In the genomic region with DNA sequence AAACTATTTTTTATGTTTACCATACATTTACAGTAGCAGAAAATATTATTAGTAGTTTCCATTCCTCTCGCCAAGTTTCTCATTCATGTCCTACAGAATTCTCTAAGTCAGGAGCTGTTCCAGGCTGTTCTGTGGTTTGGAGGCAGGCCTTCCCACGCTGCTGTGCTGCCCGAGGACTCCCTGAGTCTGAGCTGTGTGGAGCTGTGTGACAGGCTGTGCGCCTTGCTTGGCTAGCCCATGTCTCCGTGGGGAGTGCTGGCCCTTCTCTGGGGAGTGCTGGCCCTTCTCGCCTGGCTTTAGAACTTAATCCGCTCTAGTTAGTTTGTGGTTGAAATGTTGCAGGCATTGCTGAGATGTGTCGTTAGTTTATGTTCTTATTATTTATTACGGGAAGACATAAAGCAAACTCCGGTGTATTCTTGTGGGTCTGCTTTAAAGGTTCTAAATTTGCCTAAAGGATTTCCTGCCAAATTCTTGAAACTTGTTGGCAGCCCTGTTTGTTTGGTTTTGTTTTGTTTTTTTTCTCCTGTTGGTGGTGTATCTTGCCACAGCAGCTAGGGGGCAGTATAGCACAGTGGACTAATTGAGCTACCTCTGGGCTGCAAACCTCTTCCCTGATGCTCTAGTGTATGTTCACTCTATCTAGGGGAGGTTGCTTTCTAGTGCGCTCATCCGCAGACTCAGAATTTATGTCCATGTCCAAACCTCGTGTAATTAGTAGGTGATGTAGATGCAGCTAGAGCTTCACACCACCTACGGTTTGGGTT, we compare ENCODE assay signal across 9 mouse cellular contexts. TPM values are rescaled to one million over a fixed set of nuclear protein-coding genes. Genes with fewer than 3 reads are reported as not detected.
DNase-seq lines count a peak whose midpoint lies in the region; ATAC-seq and TF ChIP-seq lines count a peak whose summit lies in the region.
"Had no signal": no experiment of that assay in that cellular context is flagged by ENCODE, and none has a peak within 500 bp of the region (broad histone marks: within the 10 kb centered on the region; RNA-seq: fewer than 3 reads in every experiment).

No protein-coding gene starts in this region.

- peaks cover 28% of the 10 kb centered on the region for H3K4me1 ChIP-seq in limb, embryonic 14.5 days (ENCODE audit: control insufficient read depth, insufficient read depth, low read length)
- H3K4me1 ChIP-seq in limb, embryonic 10.5 days, result peaks cover 32% of the 10 kb centered on the region
- H3K4me1 ChIP-seq in ES-E14 (ENCODE audit: control insufficient read depth in 2 of 2, insufficient read depth in 2 of 2, low read length in 2 of 2, poor library complexity in 1 of 2), result peaks cover 5 to 27% of the 10 kb centered on the region in 2 experiments; a peak in 3 of 4 replicates

- ATAC-seq in limb, embryonic 14.5 days (ENCODE audit: low FRiP score, low read depth), result no peak
- ATAC-seq in cerebellum, adult (ENCODE audit: insufficient number of reproducible peaks, low FRiP score, low TSS enrichment), result peak; percentile 56; the same call in 1 of the 2 replicates
- ATAC-seq in megakaryocyte, adult 5-6 weeks (ENCODE audit: poor library complexity, severe bottlenecking), result peak; percentile 64

- 0 out of 2 replicates have a peak overlapping the region, but pooled peaks have one; percentile 33 for H3K27ac ChIP-seq in limb, embryonic 14.5 days (replicated peaks; ENCODE audit: low read depth, low read length)
- H3K27ac ChIP-seq in limb, embryonic 10.5 days, result no peak overlapping the region
- H3K27ac ChIP-seq in ES-E14 (ENCODE audit: insufficient read depth, low read depth, low read length, poor library complexity, severe bottlenecking), result 0 out of 2 replicates have a peak overlapping the region, but pooled peaks have one; percentile 25
- H3K27ac ChIP-seq: midbrain, embryonic 12.5 days had no signal

- peaks cover 8% of the 10 kb centered on the region; the same call in 1 of the 2 replicates for H3K36me3 ChIP-seq in limb, embryonic 14.5 days (ENCODE audit: control insufficient read depth, insufficient read depth, low read length)
- H3K36me3 ChIP-seq in limb, embryonic 10.5 days, result peaks cover 12% of the 10 kb centered on the region
- H3K36me3 ChIP-seq in ES-E14 (ENCODE audit: control insufficient read depth, insufficient read depth, low read length, poor library complexity, severe bottlenecking), result peaks cover 12% of the 10 kb centered on the region; the same call in 1 of the 2 replicates
- H3K36me3 ChIP-seq: midbrain, embryonic 12.5 days had no signal

- TF ChIP-seq POLR2A in limb, embryonic 14.5 days (IDR thresholded peaks at IDR 0.05; ENCODE audit: borderline replicate concordance, extremely low read depth, insufficient read depth, insufficient read length), result no peak

- H3K4me2 ChIP-seq in limb, embryonic 14.5 days (replicated peaks; ENCODE audit: low read depth, low read length, severe bottlenecking), result no peak overlapping the region
- H3K4me2 ChIP-seq: midbrain, embryonic 12.5 days had no signal

- in situ Hi-C loops in ES-E14 (cut with MboI; ENCODE audit: low sequenced_read_pairs in 2 of 2, unreplicated experiment in 2 of 2), result no loop called here

- H3K9me3 ChIP-seq in limb, embryonic 14.5 days (ENCODE audit: control insufficient read depth, low read length), result no peaks in the 10 kb centered on the region
- no peaks in the 10 kb centered on the region for H3K9me3 ChIP-seq in limb, embryonic 10.5 days (replicated peaks)
- H3K9me3 ChIP-seq in ES-E14 (ENCODE audit: control insufficient read depth, insufficient read depth, low read depth, low read length), result no peaks in the 10 kb centered on the region
- H3K9me3 ChIP-seq: midbrain, embryonic 12.5 days had no signal

- WGBS in limb, embryonic 14.5 days, result 61% methylated on average over 14 of the region's 14 CpGs
- 65% methylated on average over 14 of the region's 14 CpGs for WGBS in limb, embryonic 10.5 days

- no peaks in the 10 kb centered on the region for H3K27me3 ChIP-seq in limb, embryonic 14.5 days (ENCODE audit: control insufficient read depth, insufficient read depth, low read length)
- no peaks in the 10 kb centered on the region for H3K27me3 ChIP-seq in limb, embryonic 10.5 days (ENCODE audit: low read depth, poor library complexity, severe bottlenecking)
- H3K27me3 ChIP-seq: midbrain, embryonic 12.5 days had no signal

- H3K4me3 ChIP-seq in limb, embryonic 14.5 days (replicated peaks; ENCODE audit: low read length), result no peak overlapping the region
- H3K4me3 ChIP-seq in limb, embryonic 10.5 days, result no peak overlapping the region
- no peak overlapping the region for H3K4me3 ChIP-seq in ES-E14 (ENCODE audit: insufficient read depth in 1 of 2, low read depth in 1 of 2, low read length in 2 of 2, poor library complexity in 1 of 2, severe bottlenecking in 1 of 2)
- H3K4me3 ChIP-seq: midbrain, embryonic 12.5 days had no signal

- no peak overlapping the region for H3K9ac ChIP-seq in limb, embryonic 14.5 days (ENCODE audit: low read depth, low read length, severe bottlenecking)
- H3K9ac ChIP-seq in ES-E14 (ENCODE audit: insufficient read depth, low read depth, low read length, poor library complexity, severe bottlenecking), result no peak overlapping the region
- H3K9ac ChIP-seq: midbrain, embryonic 12.5 days had no signal

- peak; percentile 38 for DNase-seq in limb, embryonic 14.5 days (ENCODE audit: low spot score)
- no peak for DNase-seq in limb, embryonic 10.5 days (ENCODE audit: low spot score)
- peak; percentile 53 for DNase-seq in ES-E14 (ENCODE audit: low read depth, low spot score)
- DNase-seq in gastrocnemius, postnatal 10 days, result peak; percentile 56
- peak; percentile 60 to 74 for DNase-seq in kidney, postnatal 25 days
- peak; percentile 49 to 53 for DNase-seq in thymus, postnatal 36 days

TF ChIP-seq in ES-E14, 5 proteins besides CTCF, POLR2A, EP300 and RAD21:
- TF ChIP-seq ZC3H11A (IDR thresholded peaks at IDR 0.05; ENCODE audit: borderline replicate concordance, low read depth, low read length), result peak; percentile 60; the same call in 1 of the 2 replicates
- TF ChIP-seq HCFC1 (IDR thresholded peaks at IDR 0.05; ENCODE audit: borderline replicate concordance, insufficient read depth, low read length), result no peak
- TF ChIP-seq ZNF384 (IDR thresholded peaks at IDR 0.05; ENCODE audit: low read depth, low read length), result peak; percentile 81
- TF ChIP-seq MAFK (IDR thresholded peaks at IDR 0.05; ENCODE audit: insufficient read depth, low read depth, low read length), result no peak
- TF ChIP-seq CHD2 (IDR thresholded peaks at IDR 0.05; ENCODE audit: low read depth, low read length), result no peak

RNA-seq across cellular contexts. Expression of a gene that starts 34.2 kb away (rescaled TPM):
- polyA plus RNA-seq in limb, embryonic 14.5 days (2012; rRNA removed), result 17.8 and 23.0 TPM in 2 replicates
- 19.8 and 22.8 TPM in 2 replicates for polyA plus RNA-seq in limb, embryonic 14.5 days (2014; fragmentation: Nextera tagmentation; extraction: Ambion mirVana)
- polyA plus RNA-seq in limb, embryonic 10.5 days (2016; fragmentation: Nextera tagmentation; extraction: Ambion mirVana), result 11.1 and 13.9 TPM in 2 replicates
- 52.4 and 61.6 TPM in 2 replicates for total RNA-seq in ES-E14 (2012; rRNA removed)
- total RNA-seq in gastrocnemius, postnatal 10 days (2021), result 10 to 100 TPM; 27.0 to 27.1 TPM
- 25.6 and 30.7 TPM in 2 replicates for total RNA-seq in megakaryocyte, adult 5-6 weeks (2015)
- total RNA-seq in megakaryocyte, adult 5-6 weeks (2017), result 21.5 and 31.8 TPM in 2 replicates
